Mouse (Mus musculus) lung, adult 10 weeks (tissue): Measurements from ENCODE around the gene Gm9999. TPM values are rescaled to one million over a fixed set of nuclear protein-coding genes. Genes with fewer than 3 reads are reported as not detected.

Source experiments
- polyA plus RNA-seq: library from polyadenylated mRNA; stranded (reverse); fragments of 350-450 nt; fragmentation: Illumina TruSeq; extraction: RNeasy Lipid Tissue Mini Kit (QIAGEN cat#74804); gene quantifications from one replicate; pipeline ENCODE4 v1.2.3, GENCODE M21; 2014; ENCODE audit warnings: low read depth, low replicate concordance; ENCODE audit not compliant: insufficient read depth

Gm9999 gene
- not detected for polyA plus RNA-seq

GRCm38 (mm10) chr7:46983280-46983679, at the start of gene Gm9999:
Gene Gm9999 (plus strand): TSS chr7:46983580.

GRCm38 (mm10) chr7:46957831-46958691, 25.3 kb upstream of the Gm9999 start, which contains the start of gene Uevld:
Gene Uevld (minus strand): TSS chr7:46958527.

GRCm38 (mm10) chr7:47008168-47008993, 25.0 kb downstream of the Gm9999 start, which contains the start of gene Spty2d1:
Gene Spty2d1 (minus strand): TSS chr7:47008411.

Other genes with a start within 250 kb of the Gm9999 start
- gene Saa1, start 240.6 kb upstream of the Gm9999 start, polyA plus RNA-seq, result not detected
- gene Saa2, start 231.8 kb upstream of the Gm9999 start, polyA plus RNA-seq, result not detected
- gene Hps5, start 187.5 kb upstream of the Gm9999 start, polyA plus RNA-seq, result 14.7 TPM
- gene Gtf2h1, start 187.5 kb upstream of the Gm9999 start, polyA plus RNA-seq, result 16.3 TPM
- 317 TPM for gene Ldha, start 142.1 kb upstream of the Gm9999 start, polyA plus RNA-seq
- not detected for gene Ldhc, start 122.4 kb upstream of the Gm9999 start, polyA plus RNA-seq
- gene Tsg101, start 63.6 kb upstream of the Gm9999 start, polyA plus RNA-seq, result 82.7 TPM
- 3.8 TPM for gene Uevld, start 25.1 kb upstream of the Gm9999 start, polyA plus RNA-seq
- gene Spty2d1, start 24.8 kb downstream of the Gm9999 start, polyA plus RNA-seq, result 7.8 TPM
- gene Tmem86a, start 67.0 kb downstream of the Gm9999 start, polyA plus RNA-seq, result 11.8 TPM
- gene Ptpn5, start 150.1 kb downstream of the Gm9999 start, polyA plus RNA-seq, result 0.28 TPM
- gene Mrgpra6, start 221.3 kb downstream of the Gm9999 start, polyA plus RNA-seq, result not detected